Mouse (Mus musculus) heart, postnatal 0 days (tissue): ENCODE measurements around the gene BC107364.
"Not testable (repeated sequence)": the region's sequence is repeated elsewhere in the genome, so short reads cannot be mapped to it uniquely, and the experiment has no call there.

Experiments
- CTCF ChIP-seq: IDR thresholded peaks from 2 replicates; pipeline ENCODE4 v1.5.1; 2016; ENCODE audit warnings: antibody characterized with exemption, control low read depth, low read depth
- EP300 ChIP-seq: IDR thresholded peaks from 2 replicates; pipeline ENCODE4 v1.6.1; 2016; ENCODE audit warnings: antibody characterized with exemption, low read depth

DNA sequence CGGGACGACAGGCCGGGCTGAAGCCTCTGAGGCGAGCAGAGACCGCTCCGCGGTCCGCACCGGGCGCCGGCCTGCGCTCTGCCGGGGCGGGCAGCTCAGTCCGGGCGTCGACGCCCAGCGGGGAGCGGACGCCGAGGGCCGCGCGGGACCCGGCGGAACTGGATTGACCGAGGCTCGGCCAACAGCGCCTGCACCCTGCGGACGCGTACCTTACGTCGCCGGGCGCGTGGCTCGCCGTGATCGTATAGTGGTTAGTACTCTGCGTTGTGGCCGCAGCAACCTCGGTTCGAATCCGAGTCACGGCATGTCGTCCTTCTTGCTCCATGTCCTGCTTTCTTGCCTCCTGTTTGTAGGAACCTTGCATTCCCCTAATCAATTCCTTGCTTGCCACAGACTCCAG lies at the start of gene BC107364:
- not testable (repeated sequence) for TF ChIP-seq CTCF, EP300
